Mouse (Mus musculus) cortical plate, adult 2 months (tissue): ENCODE results near the gene Tmem107. TPM values are rescaled to one million over a fixed set of nuclear protein-coding genes. Genes with fewer than 3 reads are reported as not detected.

ENCODE experiments used
- H3K27ac ChIP-seq: fragments of 200-500 bp; 2 replicates; pipeline ENCODE4 v1.5.1; 2012; ENCODE audit warnings: low read length, control low read depth, inconsistent platforms; ENCODE audit not compliant: insufficient read depth
- H3K4me1 ChIP-seq: fragments of 200-500 bp; 2 replicates; pipeline ENCODE4 v1.6.1; 2011; ENCODE audit warnings: low read length; ENCODE audit not compliant: control insufficient read depth, insufficient read depth
- H3K4me3 ChIP-seq: fragments of 200-500 bp; 2 replicates; pipeline ENCODE4 v1.5.1; 2011; ENCODE audit warnings: mild to moderate bottlenecking, low read length, control low read depth; ENCODE audit not compliant: insufficient read depth
- CTCF ChIP-seq: fragments of 200-500 bp; IDR thresholded peaks from 2 replicates; pipeline ENCODE4 v1.5.1; 2011; ENCODE audit warnings: mild to moderate bottlenecking, control low read depth, low read length; ENCODE audit not compliant: insufficient read depth; ENCODE audit errors: extremely low read depth
- POLR2A ChIP-seq: fragments of 200-500 bp; IDR thresholded peaks from 2 replicates; pipeline ENCODE4 v1.6.1; 2011; ENCODE audit warnings: mild to moderate bottlenecking, low read length, control low read depth; ENCODE audit not compliant: insufficient read depth; ENCODE audit errors: extremely low read depth
- polyA plus RNA-seq: library from polyadenylated mRNA; depleted of rRNA; stranded (reverse); fragments of >200 nt; gene quantifications from 2 replicates; pipeline ENCODE4 v1.2.3, GENCODE M21; 2012

Tmem107 gene
- polyA plus RNA-seq, 1 experiment: 21.4 TPM

GRCm38 (mm10) chr11:69058729-69059356 is 11.8 kb upstream of the Tmem107 start:
- Histone ChIP-seq H3K27ac (peak overlapping the region; percentile 44), H3K4me3 (peak overlapping the region; percentile 73), H3K4me1 (no peaks in the 10 kb centered on the region)
- TF ChIP-seq CTCF: no peak

GRCm38 (mm10) chr11:69059357-69059974 is 11.1 kb upstream of the Tmem107 start, which contains the start of gene Borcs6:
Borcs6 (plus strand) TSS chr11:69059717.
- H3K4me1 ChIP-seq: no peaks in the 10 kb centered on the region
- no peak for TF ChIP-seq CTCF
- TF ChIP-seq POLR2A: peak; percentile 76
- peak within 1 kb of the TSS; percentile 94 for H3K27ac ChIP-seq
- peak within 1 kb of the TSS; percentile 73 for H3K4me3 ChIP-seq

- Histone ChIP-seq H3K4me3 (peak overlapping the region; percentile 73), H3K4me1 (no peaks in the 10 kb centered on the region), H3K27ac (peak overlapping the region; percentile 94)
- TF ChIP-seq POLR2A: no peak
- no peak for TF ChIP-seq CTCF
These were observed 10.6 kb upstream of the Tmem107 start for GRCm38 (mm10) chr11:69059975-69060411.

- peak overlapping the region; percentile 94 for H3K27ac ChIP-seq
- no peak for TF ChIP-seq CTCF
- TF ChIP-seq POLR2A: no peak
- H3K4me3 ChIP-seq: peak overlapping the region; percentile 73
- no peaks in the 10 kb centered on the region for H3K4me1 ChIP-seq
These were observed 10.0 kb upstream of the Tmem107 start for GRCm38 (mm10) chr11:69060448-69061254.

- Histone ChIP-seq H3K4me1 (no peaks in the 10 kb centered on the region), H3K27ac (no peak overlapping the region), H3K4me3 (peak overlapping the region; percentile 73)
- TF ChIP-seq POLR2A: no peak
- TF ChIP-seq CTCF: no peak
These were observed 9.2 kb upstream of the Tmem107 start for GRCm38 (mm10) chr11:69061255-69061912.

GRCm38 (mm10) chr11:69062194-69062760 is 8.3 kb upstream of the Tmem107 start:
- H3K27ac ChIP-seq: no peak overlapping the region
- H3K4me1 ChIP-seq: no peaks in the 10 kb centered on the region
- no peak for TF ChIP-seq CTCF
- TF ChIP-seq POLR2A: 0 out of 2 replicates have a peak, but pooled peaks have one; percentile 25
- peak overlapping the region; percentile 76 for H3K4me3 ChIP-seq

- no peak overlapping the region for H3K27ac ChIP-seq
- H3K4me1 ChIP-seq: no peaks in the 10 kb centered on the region
- no peak for TF ChIP-seq CTCF
- TF ChIP-seq POLR2A: no peak
- peak overlapping the region; percentile 76 for H3K4me3 ChIP-seq
These were observed 7.8 kb upstream of the Tmem107 start for GRCm38 (mm10) chr11:69062761-69063224.

- Histone ChIP-seq H3K27ac (no peak overlapping the region), H3K4me3 (peak overlapping the region; percentile 76), H3K4me1 (no peaks in the 10 kb centered on the region)
- TF ChIP-seq CTCF (no peak), POLR2A (0 out of 2 replicates have a peak, but pooled peaks have one; percentile 27)
These were observed 7.0 kb upstream of the Tmem107 start for GRCm38 (mm10) chr11:69063413-69064201.
